Mouse (Mus musculus) embryo, embryonic 11.5 days (tissue): ENCODE data around the gene Gm30191.
"Not testable (repeated sequence)": the region's sequence is repeated elsewhere in the genome, so short reads cannot be mapped to it uniquely, and the experiment has no call there.

ENCODE experiments used
- DNase-seq: peaks from one replicate; pipeline ENCODE4 v3.0.0-alpha.2; 2012; ENCODE audit warnings: low read depth, low spot score

The Gm30191 gene

GRCm38 (mm10) chr4:134287168-134287564 lies 40.4 kb downstream of the Gm30191 start:
- DNase-seq = peak; percentile 88

DNA sequence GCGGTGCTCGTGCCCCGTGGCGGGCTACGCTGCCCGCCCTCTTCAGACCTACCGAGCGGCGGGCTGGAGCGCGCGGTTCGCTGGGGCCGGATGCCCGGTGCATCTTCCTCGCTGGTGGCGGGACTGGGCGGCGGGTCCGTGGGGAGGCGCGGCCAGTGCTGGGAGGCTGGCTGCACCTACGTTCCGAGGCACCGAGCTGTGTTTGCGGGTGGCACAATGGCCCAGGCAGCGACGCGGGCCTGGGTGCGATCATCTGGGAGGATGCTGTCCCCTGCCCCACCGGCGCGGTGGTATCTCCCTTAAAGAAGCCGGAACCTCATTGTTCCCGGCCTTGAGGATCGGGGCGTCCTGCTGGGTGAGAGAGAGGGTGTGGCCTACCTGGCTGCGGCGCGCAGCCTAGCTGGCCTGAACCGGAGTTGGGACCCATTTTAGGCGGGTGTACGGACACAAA lies 40.9 kb downstream of the Gm30191 start, which contains the start of gene Pdik1l:
Gene Pdik1l (minus strand): TSS at position 321 of the 451 bp plus-strand sequence.
- DNase-seq = peak; percentile 77

DNA sequence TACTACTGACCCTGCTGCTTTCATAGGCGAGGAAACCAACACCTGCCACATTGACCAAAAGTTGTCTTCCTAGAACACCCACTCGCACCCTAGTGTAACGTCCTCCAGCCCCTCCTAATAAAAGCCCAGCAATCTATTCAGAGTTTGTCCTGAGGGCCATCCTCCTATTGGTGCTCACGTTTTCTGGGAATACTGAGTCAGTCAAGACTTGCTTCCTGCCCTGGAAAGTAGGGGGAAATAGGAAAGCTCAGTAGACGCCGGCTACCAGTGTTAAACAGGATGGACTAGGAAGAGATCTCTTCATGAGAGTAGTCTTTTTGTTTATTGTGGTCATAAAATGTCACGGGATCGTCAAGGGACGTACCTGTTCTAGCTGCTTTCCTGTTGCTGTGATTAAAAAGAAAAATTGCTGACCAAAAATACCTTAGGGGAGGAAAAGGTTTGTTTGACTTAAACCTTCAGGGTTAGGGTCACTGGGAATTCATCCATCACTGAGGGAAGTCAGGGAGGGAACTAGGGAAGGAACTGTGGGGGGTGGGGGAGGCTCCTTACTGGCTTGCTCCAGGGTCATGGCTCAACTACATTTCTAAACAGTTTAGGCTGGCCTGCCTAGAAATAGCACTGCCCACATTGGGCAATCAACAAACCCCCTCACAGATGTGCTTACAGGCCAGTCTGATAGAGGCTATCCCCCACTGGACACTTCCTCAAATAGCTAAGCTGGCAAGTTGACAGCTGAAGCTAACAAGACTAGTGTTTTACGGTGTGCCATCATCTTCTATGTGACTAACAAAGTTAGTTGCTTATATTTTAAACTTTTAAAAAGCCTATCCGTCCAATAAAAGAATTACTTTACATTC lies 41.9 kb downstream of the Gm30191 start:
- DNase-seq = no peak

GRCm38 (mm10) chr4:134292067-134292466 lies 45.3 kb downstream of the Gm30191 start:
- peak; percentile 71 for DNase-seq

DNA sequence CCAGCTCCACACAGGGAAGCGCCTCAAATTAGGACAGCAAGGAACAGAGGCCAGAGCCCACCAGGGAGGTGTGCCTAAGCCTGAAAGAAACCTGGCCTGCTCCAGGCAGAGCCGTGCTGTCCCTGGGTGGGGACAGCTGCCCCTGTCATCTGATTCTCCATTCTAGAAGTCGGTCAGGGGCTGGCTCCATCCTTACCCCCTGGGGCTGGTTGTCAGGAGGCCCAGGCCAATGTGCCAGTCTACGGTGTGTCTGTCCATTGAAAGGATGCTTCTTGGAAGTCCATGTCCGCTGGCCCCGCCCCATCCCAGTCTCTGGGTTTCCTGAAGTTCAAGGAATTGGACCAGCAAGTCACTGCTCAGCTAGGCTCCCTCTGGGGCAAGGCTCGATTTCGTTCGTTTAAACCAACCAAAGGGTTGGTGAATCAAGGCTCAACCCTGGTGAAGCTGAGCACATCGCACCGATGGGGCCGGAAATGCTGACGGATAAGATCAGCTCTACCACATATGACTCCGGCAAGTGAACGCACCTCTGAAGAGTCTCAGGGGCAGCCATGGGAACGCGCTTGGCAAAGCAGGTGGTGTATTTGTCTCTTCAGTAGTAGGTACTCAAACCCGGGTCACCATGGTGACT lies 46.4 kb downstream of the Gm30191 start:
- DNase-seq = no peak

- no peak for DNase-seq
Measured at GRCm38 (mm10) chr4:134293692-134294163, 47.0 kb downstream of the Gm30191 start.

GRCm38 (mm10) chr4:134296096-134296495 lies 49.4 kb downstream of the Gm30191 start:
- DNase-seq = not testable (repeated sequence)

DNA sequence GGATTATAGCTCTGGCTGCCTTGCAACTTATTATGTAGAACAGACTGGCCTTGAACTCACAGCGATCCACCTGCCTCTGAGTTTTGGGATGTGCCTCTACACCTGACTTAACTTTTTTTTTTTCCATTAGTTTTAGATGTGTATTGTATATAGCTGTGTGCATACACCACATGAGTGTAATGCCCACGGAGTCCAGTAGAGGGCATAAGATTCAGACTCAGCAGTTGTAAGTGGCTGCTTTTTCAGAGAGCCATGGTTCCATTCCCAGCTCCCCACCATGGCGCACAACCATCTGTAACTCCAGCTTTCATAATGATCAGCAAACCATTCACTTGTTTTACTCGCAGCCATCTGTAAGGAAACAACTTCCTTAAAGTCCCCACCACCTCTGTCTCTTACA lies 49.8 kb downstream of the Gm30191 start:
- no peak for DNase-seq

DNA sequence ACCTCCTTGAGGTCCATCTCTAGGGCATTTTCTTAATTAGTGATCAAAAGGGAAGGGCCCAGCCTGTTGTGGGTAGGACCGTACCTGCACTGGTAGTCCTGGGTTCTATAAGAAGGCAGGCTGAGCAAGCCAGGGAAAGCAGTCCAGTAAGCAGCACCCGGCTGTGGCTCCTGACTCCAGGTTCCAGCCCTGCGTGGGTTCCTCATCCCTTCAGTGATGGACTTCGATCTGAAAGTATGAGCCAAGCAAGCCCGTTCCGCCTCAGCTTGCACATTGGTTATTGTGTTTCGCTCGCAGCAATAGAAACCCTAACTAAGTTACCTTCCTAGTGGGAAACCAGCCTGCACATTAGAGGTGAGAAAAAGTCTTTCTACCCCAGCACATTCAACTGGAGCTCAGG lies 50.6 kb downstream of the Gm30191 start:
- DNase-seq = no peak

GRCm38 (mm10) chr4:134298626-134299497 lies 52.1 kb downstream of the Gm30191 start:
- DNase-seq = no peak

DNA sequence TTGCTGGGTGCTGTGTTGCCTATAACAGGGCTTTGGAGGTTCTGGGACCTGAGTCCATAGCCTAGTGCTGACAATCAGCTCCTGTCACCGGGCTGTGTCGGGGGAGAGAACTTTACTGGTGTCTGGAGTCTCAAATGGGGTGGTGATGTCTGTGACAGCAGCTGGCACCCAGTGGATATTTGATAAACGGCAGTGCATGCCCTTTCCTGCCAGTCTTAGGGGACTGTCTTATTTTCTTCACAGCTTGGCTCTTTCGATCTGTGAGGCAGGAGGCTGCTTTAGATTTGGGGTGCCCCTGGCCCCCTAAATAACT lies 52.7 kb downstream of the Gm30191 start:
- no peak for DNase-seq
